Mouse (Mus musculus) forebrain, embryonic 11.5 days (tissue): Measurements from ENCODE around the gene Scg2. TPM values are rescaled to one million over a fixed set of nuclear protein-coding genes. Genes with fewer than 3 reads are reported as not detected.
A peak's percentile ranks its signal among the peaks of the same experiment; 100 is the strongest.

Experiments
- ATAC-seq: fragments of 200-750 bp; cut with Nextera tagmentation; replicated peaks from 2 replicates; pipeline ENCODE4 v1.8.0; 2017; ENCODE audit warnings: moderate TSS enrichment; ENCODE audit not compliant: low FRiP score
- DNase-seq: peaks from one replicate; pipeline ENCODE4 v3.0.0-alpha.2; 2017; ENCODE audit warnings: low spot score
- H3K27ac ChIP-seq: fragments of 300-500 bp; sonication (generic); 2 replicates; pipeline ENCODE4 v1.5.1; 2014; ENCODE audit warnings: low read depth, low read length
- H3K27me3 ChIP-seq: fragments of 300-500 bp; sonication (generic); 2 replicates; pipeline ENCODE4 v1.6.1; 2014; ENCODE audit warnings: mild to moderate bottlenecking, low read length, mixed read lengths; ENCODE audit not compliant: control insufficient read depth, insufficient read depth
- H3K36me3 ChIP-seq: fragments of 300-500 bp; sonication (generic); 2 replicates; pipeline ENCODE4 v1.6.1; 2014; ENCODE audit warnings: mild to moderate bottlenecking, low read length, moderate library complexity, mixed read lengths; ENCODE audit not compliant: control insufficient read depth, insufficient read depth
- H3K4me1 ChIP-seq: fragments of 300-500 bp; sonication (generic); replicated peaks from 2 replicates; pipeline ENCODE4 v1.6.1; 2014; ENCODE audit warnings: low read length, mixed read lengths; ENCODE audit not compliant: control insufficient read depth, insufficient read depth
- H3K4me2 ChIP-seq: fragments of 300-500 bp; sonication (generic); 2 replicates; pipeline ENCODE4 v1.6.1; 2014; ENCODE audit warnings: low read depth, mild to moderate bottlenecking, low read length, moderate library complexity, mixed read lengths; ENCODE audit not compliant: severe bottlenecking
- H3K4me3 ChIP-seq: fragments of 300-500 bp; sonication (generic); 2 replicates; pipeline ENCODE4 v1.5.1; 2014; ENCODE audit warnings: low read depth, low read length
- H3K9ac ChIP-seq: fragments of 300-500 bp; sonication (generic); 2 replicates; pipeline ENCODE4 v1.6.1; 2014; ENCODE audit warnings: low read length
- H3K9me3 ChIP-seq: fragments of 300-500 bp; sonication (generic); 2 replicates; pipeline ENCODE4 v1.6.1; 2016; ENCODE audit warnings: low read length, mixed read lengths; ENCODE audit not compliant: control insufficient read depth
- WGBS: fragments of 180-500 bp; shearing (Covaris S2); extraction: QIAGEN DNeasy Blood & Tissue Kit; methylation state at CpG from one replicate; pipeline ENCODE4 v1.1.7; 2014; 5-methylcytosine and 5-hydroxymethylcytosine counted together
- polyA plus RNA-seq: library from polyadenylated mRNA; unstranded; fragments of >200 nt; fragmentation: Nextera tagmentation; extraction: Ambion mirVana; gene quantifications from 2 replicates; pipeline ENCODE4 v1.2.1, GENCODE M21; 2014

Gene Scg2
- polyA plus RNA-seq, 1 experiment from 2014 or later = 4.5 TPM

GRCm38 (mm10) chr1:79401090-79402012, 38.6 kb downstream of the Scg2 start:
- Histone ChIP-seq H3K9me3 (no peaks in the 10 kb centered on the region), H3K27me3 (no peaks in the 10 kb centered on the region), H3K9ac (no peak overlapping the region), H3K4me2 (no peak overlapping the region), H3K36me3 (no peaks in the 10 kb centered on the region), H3K27ac (no peak overlapping the region), H3K4me3 (no peak overlapping the region), H3K4me1 (no peaks in the 10 kb centered on the region)
- DNase-seq (no peak), ATAC-seq (0 out of 2 replicates have a peak, but pooled peaks have one; percentile 56)
- WGBS = 42% methylated on average over 10 of the region's 10 CpGs

GRCm38 (mm10) chr1:79400284-79400683, 39.6 kb downstream of the Scg2 start:
- WGBS = 91% methylated on average over 5 of the region's 5 CpGs
- ATAC-seq = no peak
- Histone ChIP-seq H3K36me3 (no peaks in the 10 kb centered on the region), H3K27ac (no peak overlapping the region), H3K9me3 (no peaks in the 10 kb centered on the region), H3K4me1 (no peaks in the 10 kb centered on the region), H3K4me2 (no peak overlapping the region), H3K27me3 (no peaks in the 10 kb centered on the region), H3K4me3 (no peak overlapping the region), H3K9ac (no peak overlapping the region)
- DNase-seq = no peak

Other genes with a start within 250 kb of the Scg2 start
- 0.17 TPM in 1 of 2 replicates, not detected in the other for gene Ap1s3, start 231.9 kb upstream of the Scg2 start, polyA plus RNA-seq